Mouse (Mus musculus) neutrophil, adult 83 days (primary cell): ENCODE data around the gene Kbtbd8. TPM values are rescaled to one million over a fixed set of nuclear protein-coding genes. Genes with fewer than 3 reads are reported as not detected.

Source experiments
- total RNA-seq, 2 experiments: library from RNA; stranded (reverse); gene quantifications; one replicate each; pipeline ENCODE4 v1.2.4; 2023

Gene Kbtbd8
- total RNA-seq = 1 to 10 TPM; 2.5 to 4.7 TPM

GRCm38 (mm10) chr6:95116946-95117345 lies at the start of gene Kbtbd8:
TSS of gene Kbtbd8 (plus strand) at chr6:95117240.

Other genes with a start within 250 kb of the Kbtbd8 start
- not detected for gene Gm10234, start 204.9 kb downstream of the Kbtbd8 start, total RNA-seq